Mouse (Mus musculus) activated CD4-positive, CD25-positive, alpha-beta regulatory T cell, adult 4 months (primary cell): ENCODE measurements around the gene Tlcd1. TPM values are rescaled to one million over a fixed set of nuclear protein-coding genes. Genes with fewer than 3 reads are reported as not detected.

Source experiments
- ATAC-seq: one replicate; pipeline ENCODE4 v1.8.0; 2017
- polyA plus RNA-seq, 2 experiments: library from polyadenylated mRNA; unstranded; fragments of 100-300 nt; shearing (Covaris generic); gene quantifications; one replicate each; pipeline ENCODE4 v1.2.1; 2017

The Tlcd1 gene
- polyA plus RNA-seq, 2 experiments from 2014 or later: 2.3 to 4.3 TPM

- ATAC-seq: no peak
These were observed 29.1 kb downstream of the Tlcd1 start for GRCm38 (mm10) chr11:78205361-78206206.

GRCm38 (mm10) chr11:78207190-78207589, 30.7 kb downstream of the Tlcd1 start:
- no peak for ATAC-seq

- ATAC-seq: no peak
These were observed 33.4 kb downstream of the Tlcd1 start for GRCm38 (mm10) chr11:78209886-78210285.

- ATAC-seq: no peak
These were observed 34.1 kb downstream of the Tlcd1 start for GRCm38 (mm10) chr11:78210615-78211014.

- no peak for ATAC-seq
These were observed 35.0 kb downstream of the Tlcd1 start for GRCm38 (mm10) chr11:78211513-78211912.

GRCm38 (mm10) chr11:78213086-78213817, 36.7 kb downstream of the Tlcd1 start:
- ATAC-seq: no peak

- ATAC-seq: peak; percentile 36
These were observed 39.3 kb downstream of the Tlcd1 start for GRCm38 (mm10) chr11:78215709-78216317.

GRCm38 (mm10) chr11:78223586-78223985, 47.1 kb downstream of the Tlcd1 start:
- ATAC-seq: no peak

Other genes starting within 250 kb of the Tlcd1 start
- under 1 TPM in 1 of 2 experiments, not detected in 1; 0.20 TPM for gene Sez6, start 245.9 kb upstream of the Tlcd1 start, polyA plus RNA-seq
- gene Phf12, start 194.0 kb upstream of the Tlcd1 start, polyA plus RNA-seq: 10 to 100 TPM; 24.8 to 27.2 TPM
- gene Dhrs13, start 144.4 kb upstream of the Tlcd1 start, polyA plus RNA-seq: 1 to 10 TPM; 1.3 to 2.4 TPM
- gene Flot2, start 138.8 kb upstream of the Tlcd1 start, polyA plus RNA-seq: 10 to 100 TPM; 23.2 to 28.6 TPM
- gene Eral1, start 96.3 kb upstream of the Tlcd1 start, polyA plus RNA-seq: 10 to 100 TPM; 36.3 to 40.0 TPM
- gene Fam222b, start 82.1 kb upstream of the Tlcd1 start, polyA plus RNA-seq: 10 to 100 TPM; 12.0 to 15.8 TPM
- 1 to 10 TPM; 3.4 to 5.0 TPM for gene Traf4, start 11.1 kb upstream of the Tlcd1 start, polyA plus RNA-seq
- gene Nek8, start within 50 bp of the Tlcd1 start, polyA plus RNA-seq: 10 to 100 TPM in 1 of 2 experiments, 1 to 10 TPM in 1; 9.4 to 13.2 TPM
- gene Rpl23a, start 6.9 kb downstream of the Tlcd1 start, polyA plus RNA-seq: 1,000 to 10,000 TPM; 3,988 to 4,036 TPM
- gene Rab34, start 11.7 kb downstream of the Tlcd1 start, polyA plus RNA-seq: not detected
- gene Proca1, start 16.7 kb downstream of the Tlcd1 start, polyA plus RNA-seq: 1 to 10 TPM in 1 of 2 experiments, under 1 TPM in 1; 0.49 to 2.5 TPM
- gene Sdf2, start 69.0 kb downstream of the Tlcd1 start, polyA plus RNA-seq: 100 to 1,000 TPM; 102 to 108 TPM
- gene Supt6, start 69.3 kb downstream of the Tlcd1 start, polyA plus RNA-seq: 10 to 100 TPM; 14.4 to 18.0 TPM
- 10 to 100 TPM; 21.1 to 38.7 TPM for gene 2610507B11Rik, start 85.0 kb downstream of the Tlcd1 start, polyA plus RNA-seq
- gene BC030499, start 114.1 kb downstream of the Tlcd1 start, polyA plus RNA-seq: 1 to 10 TPM in 1 of 2 experiments, under 1 TPM in 1; 0.65 to 1.2 TPM
- gene Spag5, start 124.8 kb downstream of the Tlcd1 start, polyA plus RNA-seq: 1 to 10 TPM; 7.3 to 7.4 TPM
- 1 to 10 TPM; 5.6 to 8.6 TPM for gene Aldoc, start 146.3 kb downstream of the Tlcd1 start, polyA plus RNA-seq
- 10 to 100 TPM; 43.6 to 66.6 TPM for gene Pigs, start 151.7 kb downstream of the Tlcd1 start, polyA plus RNA-seq
- gene Unc119, start 166.8 kb downstream of the Tlcd1 start, polyA plus RNA-seq: 10 to 100 TPM; 17.0 to 17.6 TPM
- gene Foxn1, start 209.8 kb downstream of the Tlcd1 start, polyA plus RNA-seq: not detected
- not detected for gene Slc13a2, start 245.5 kb downstream of the Tlcd1 start, polyA plus RNA-seq